Mouse (Mus musculus): ENCODE results near the gene Rprd2. TPM values are rescaled to one million over a fixed set of nuclear protein-coding genes. Genes with fewer than 3 reads are reported as not detected.

The Rprd2 gene
- polyA plus RNA-seq, 1 experiment: 16.4 TPM

DNA sequence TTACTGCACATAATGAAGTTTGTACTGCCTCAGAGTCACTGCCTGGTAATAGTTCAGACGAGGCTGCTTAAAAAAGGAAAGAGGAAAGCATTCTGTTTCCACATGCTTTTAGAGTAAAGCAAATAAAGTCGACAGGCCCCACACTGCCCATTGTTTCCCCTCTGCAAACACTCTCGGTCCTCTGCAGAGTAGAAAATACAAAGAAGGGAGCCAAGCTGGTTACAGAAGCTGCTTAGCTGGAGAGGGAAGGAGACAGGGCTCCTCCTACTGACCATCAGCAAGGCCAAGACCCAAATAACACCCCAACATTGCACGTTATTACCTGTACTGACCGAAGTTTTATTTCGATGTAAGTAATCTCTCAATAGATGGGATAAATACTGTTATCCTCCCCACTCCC, 55.7 kb downstream of the Rprd2 start:
- no peak overlapping the region for H3K27ac ChIP-seq (ENCODE audit: control insufficient read depth, insufficient read depth, low read depth, low read length, poor library complexity)
- no peaks in the 10 kb centered on the region for H3K4me1 ChIP-seq (ENCODE audit: control insufficient read depth, insufficient read depth, low read length)
- TF ChIP-seq POLR2A (IDR thresholded peaks at IDR 0.05; ENCODE audit: borderline replicate concordance, control insufficient read depth, low read depth, low read length) (no peak), CTCF (IDR thresholded peaks at IDR 0.05; ENCODE audit: control insufficient read depth, insufficient read depth, low read length) (no peak)
- no peak overlapping the region for H3K4me3 ChIP-seq (replicated peaks; ENCODE audit: control insufficient read depth, low read depth, low read length)
- WGBS: 79% methylated on average over 6 of the region's 6 CpGs

DNA sequence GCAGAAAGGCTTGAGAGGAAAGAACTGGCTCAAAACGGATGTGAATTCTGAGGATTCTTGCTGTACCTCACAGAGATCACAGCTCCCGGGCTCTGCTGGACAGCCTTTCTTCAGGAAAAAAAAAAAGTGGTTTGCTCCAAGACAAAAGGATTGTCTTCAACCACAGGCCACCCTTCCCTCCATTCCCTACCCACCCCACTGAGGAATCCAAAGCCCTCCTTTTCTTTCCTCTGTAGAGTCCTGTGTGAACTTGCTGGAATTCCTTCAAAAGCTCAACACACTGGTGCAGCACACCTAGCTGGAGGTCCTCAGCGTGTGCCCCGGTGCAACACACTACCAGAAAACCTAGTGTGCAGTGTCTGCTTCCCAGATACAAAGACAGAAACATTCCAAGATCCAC, 56.9 kb downstream of the Rprd2 start:
- Histone ChIP-seq H3K27ac (ENCODE audit: control insufficient read depth, insufficient read depth, low read depth, low read length, poor library complexity) (no peak overlapping the region), H3K4me1 (ENCODE audit: control insufficient read depth, insufficient read depth, low read length) (no peaks in the 10 kb centered on the region), H3K4me3 (replicated peaks; ENCODE audit: control insufficient read depth, low read depth, low read length) (no peak overlapping the region)
- WGBS: 87% methylated on average over 4 of the region's 4 CpGs
- TF ChIP-seq CTCF (IDR thresholded peaks at IDR 0.05; ENCODE audit: control insufficient read depth, insufficient read depth, low read length): no peak
- TF ChIP-seq POLR2A (IDR thresholded peaks at IDR 0.05; ENCODE audit: borderline replicate concordance, control insufficient read depth, low read depth, low read length): no peak

DNA sequence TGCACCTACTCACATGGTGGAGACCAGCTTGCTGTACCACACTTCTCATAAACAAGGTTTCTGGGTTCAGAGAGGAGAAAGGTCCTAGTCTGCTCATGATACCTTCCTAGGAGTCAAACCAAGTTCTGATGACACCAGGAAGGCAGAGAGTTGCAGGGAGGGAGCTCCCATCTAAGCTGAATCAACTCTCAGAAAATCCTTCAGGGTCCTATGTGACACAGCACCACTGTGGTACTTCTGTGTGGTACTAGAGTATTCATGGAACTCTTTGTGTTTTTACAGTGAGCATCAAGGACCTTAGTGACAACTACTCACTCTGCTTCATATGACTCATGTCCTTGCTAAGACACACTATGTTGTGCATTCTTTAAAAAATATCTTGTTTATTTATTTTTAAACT, 58.0 kb downstream of the Rprd2 start:
- H3K4me1 ChIP-seq (ENCODE audit: control insufficient read depth, insufficient read depth, low read length): no peaks in the 10 kb centered on the region
- no peak overlapping the region for H3K4me3 ChIP-seq (replicated peaks; ENCODE audit: control insufficient read depth, low read depth, low read length)
- TF ChIP-seq CTCF (IDR thresholded peaks at IDR 0.05; ENCODE audit: control insufficient read depth, insufficient read depth, low read length): no peak
- no peak for TF ChIP-seq POLR2A (IDR thresholded peaks at IDR 0.05; ENCODE audit: borderline replicate concordance, control insufficient read depth, low read depth, low read length)
- H3K27ac ChIP-seq (ENCODE audit: control insufficient read depth, insufficient read depth, low read depth, low read length, poor library complexity): no peak overlapping the region

DNA sequence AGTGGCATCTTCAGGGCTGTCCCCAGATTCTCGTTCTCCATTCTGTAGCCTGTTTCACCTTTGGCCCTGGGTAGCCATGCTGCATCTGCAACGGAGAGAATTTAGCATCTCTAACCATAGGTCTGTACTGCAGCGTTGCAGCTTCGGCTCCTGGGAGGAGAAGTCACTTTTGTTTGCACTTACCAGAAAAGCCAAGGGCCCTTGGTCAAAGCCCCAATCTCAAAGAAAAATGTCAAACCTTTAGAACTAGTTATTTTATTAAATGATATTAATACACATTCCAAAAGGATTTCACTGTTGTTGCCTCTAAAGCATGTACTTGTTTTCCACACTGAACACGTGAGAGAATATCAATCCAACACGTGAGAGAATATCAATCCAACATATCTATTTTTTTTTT, 58.6 kb downstream of the Rprd2 start, which contains the start of gene Tars2:
Gene Tars2, minus strand, starts transcription at position 101 of the 400 bp plus-strand sequence.
- TF ChIP-seq CTCF (IDR thresholded peaks at IDR 0.05; ENCODE audit: control insufficient read depth, insufficient read depth, low read length) (no peak), POLR2A (IDR thresholded peaks at IDR 0.05; ENCODE audit: borderline replicate concordance, control insufficient read depth, low read depth, low read length) (no peak)
- Histone ChIP-seq H3K4me3 (replicated peaks; ENCODE audit: control insufficient read depth, low read depth, low read length) (no peak within 1 kb of the TSS), H3K27ac (ENCODE audit: control insufficient read depth, insufficient read depth, low read depth, low read length, poor library complexity) (no peak within 1 kb of the TSS), H3K4me1 (ENCODE audit: control insufficient read depth, insufficient read depth, low read length) (no peaks in the 10 kb centered on the region)
- 85% methylated on average over 6 of the region's 6 CpGs for WGBS

DNA sequence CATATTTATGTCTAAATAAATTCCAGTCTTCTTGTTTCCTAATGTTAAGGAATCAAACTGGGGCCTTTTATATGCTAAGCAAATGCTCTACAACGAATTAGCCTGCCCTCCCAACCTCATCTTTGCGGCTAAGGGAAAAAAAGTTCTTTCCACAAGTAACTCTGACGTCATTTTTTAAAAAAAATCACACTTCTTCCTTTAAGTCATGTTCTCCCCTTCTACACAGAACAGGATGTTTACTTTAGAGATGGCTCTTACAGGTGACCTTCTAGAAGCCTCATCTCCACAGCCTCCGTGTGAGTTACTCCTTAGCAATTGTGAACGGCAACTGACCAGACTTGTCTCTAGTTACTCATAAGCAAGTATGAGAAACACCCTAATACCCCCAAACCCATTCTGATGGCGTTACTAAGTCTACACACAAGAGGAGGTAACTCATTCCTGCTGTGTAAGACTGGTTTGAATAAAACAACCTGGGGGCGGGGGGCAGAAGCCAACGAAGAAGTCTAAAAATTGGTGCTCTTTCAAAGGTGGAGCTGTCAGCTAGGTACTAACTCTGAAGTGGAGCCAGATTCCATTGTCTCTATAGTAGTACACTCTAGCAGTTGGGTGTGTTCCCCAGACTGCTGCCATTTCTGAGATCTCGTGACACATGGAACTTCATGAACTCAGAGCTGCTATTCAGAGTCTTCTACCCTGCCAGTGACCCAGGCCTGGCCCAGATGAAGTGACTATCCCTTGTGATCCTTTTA, 60.0 kb downstream of the Rprd2 start:
- no peak for TF ChIP-seq CTCF (IDR thresholded peaks at IDR 0.05; ENCODE audit: control insufficient read depth, insufficient read depth, low read length)
- no peak for TF ChIP-seq POLR2A (IDR thresholded peaks at IDR 0.05; ENCODE audit: borderline replicate concordance, control insufficient read depth, low read depth, low read length)
- WGBS: 46% methylated on average over 9 of the region's 9 CpGs
- H3K4me3 ChIP-seq (replicated peaks; ENCODE audit: control insufficient read depth, low read depth, low read length): no peak overlapping the region
- no peak overlapping the region for H3K27ac ChIP-seq (ENCODE audit: control insufficient read depth, insufficient read depth, low read depth, low read length, poor library complexity)
- no peaks in the 10 kb centered on the region for H3K4me1 ChIP-seq (ENCODE audit: control insufficient read depth, insufficient read depth, low read length)

DNA sequence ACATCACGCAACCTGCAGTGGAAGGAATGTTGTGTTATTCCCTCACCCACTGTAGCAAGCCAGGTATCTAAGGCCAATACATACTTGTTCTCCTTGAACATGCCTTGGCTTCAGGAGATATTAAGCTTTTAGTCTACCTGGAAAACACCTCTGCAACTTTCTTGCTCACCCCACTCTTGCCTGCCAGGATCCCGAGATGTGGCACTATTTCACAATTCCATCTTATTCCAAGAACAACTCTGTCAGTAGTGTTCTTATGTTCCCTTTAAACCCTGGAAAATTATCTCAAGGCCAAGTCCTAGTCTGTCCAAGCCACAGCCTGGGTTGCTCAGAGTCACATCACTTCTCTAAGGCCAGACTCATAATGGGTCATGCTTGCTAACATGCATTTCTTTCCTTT, 61.9 kb downstream of the Rprd2 start:
- WGBS: 70% methylated on average over 2 of the region's 2 CpGs
- Histone ChIP-seq H3K4me1 (ENCODE audit: control insufficient read depth, insufficient read depth, low read length) (no peaks in the 10 kb centered on the region), H3K4me3 (replicated peaks; ENCODE audit: control insufficient read depth, low read depth, low read length) (no peak overlapping the region), H3K27ac (ENCODE audit: control insufficient read depth, insufficient read depth, low read depth, low read length, poor library complexity) (no peak overlapping the region)
- TF ChIP-seq POLR2A (IDR thresholded peaks at IDR 0.05; ENCODE audit: borderline replicate concordance, control insufficient read depth, low read depth, low read length): no peak
- TF ChIP-seq CTCF (IDR thresholded peaks at IDR 0.05; ENCODE audit: control insufficient read depth, insufficient read depth, low read length): no peak

DNA sequence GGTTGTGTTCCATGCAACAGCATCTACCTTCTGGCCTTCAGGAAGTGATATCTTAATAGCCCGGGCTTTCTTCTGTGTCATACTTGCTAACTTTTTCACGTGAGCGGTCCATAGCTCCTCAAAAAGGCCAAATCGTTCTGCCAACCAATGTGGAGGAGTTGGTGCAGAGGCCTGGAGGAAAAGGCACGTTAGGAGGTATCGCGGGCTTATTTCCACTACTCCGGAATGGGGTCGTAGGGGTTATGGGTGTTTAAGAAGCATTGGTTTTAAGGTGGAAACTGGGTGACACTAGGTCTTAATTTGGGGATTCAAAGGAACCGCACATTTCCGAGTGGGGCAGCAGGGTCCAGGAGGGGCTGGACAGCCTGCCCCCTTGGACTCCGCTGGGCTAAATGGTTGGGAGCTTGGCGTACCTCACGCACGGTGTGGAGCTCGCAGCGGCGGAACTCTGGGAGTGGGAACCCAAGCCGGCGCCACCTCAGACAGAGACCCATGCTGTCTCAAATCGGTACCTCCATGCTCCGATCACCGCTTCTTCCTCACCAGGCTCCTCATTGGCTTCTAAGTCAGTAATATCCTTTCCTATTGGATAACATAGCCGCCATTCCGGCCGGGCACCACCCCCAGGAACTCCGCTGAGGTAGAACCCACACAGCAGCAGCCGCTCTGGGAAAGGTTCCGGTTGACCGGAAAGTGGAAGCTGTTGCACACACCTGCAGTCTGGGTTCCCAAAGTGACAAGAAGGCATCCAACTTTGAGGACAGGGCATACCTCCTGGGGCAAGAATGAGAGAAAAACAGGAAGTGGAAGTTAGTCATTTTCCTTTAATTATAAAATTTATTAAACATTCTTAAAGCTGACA, 64.1 kb downstream of the Rprd2 start:
- Histone ChIP-seq H3K4me3 (replicated peaks; ENCODE audit: control insufficient read depth, low read depth, low read length) (peak overlapping the region; percentile 89), H3K4me1 (ENCODE audit: control insufficient read depth, insufficient read depth, low read length) (no peaks in the 10 kb centered on the region), H3K27ac (ENCODE audit: control insufficient read depth, insufficient read depth, low read depth, low read length, poor library complexity) (peak overlapping the region; percentile 36; the same call in 1 of the 2 replicates)
- peak; percentile 62; the same call in 1 of the 2 replicates for TF ChIP-seq POLR2A (IDR thresholded peaks at IDR 0.05; ENCODE audit: borderline replicate concordance, control insufficient read depth, low read depth, low read length)
- no peak for TF ChIP-seq CTCF (IDR thresholded peaks at IDR 0.05; ENCODE audit: control insufficient read depth, insufficient read depth, low read length)
- WGBS: under 1% methylated on average over 30 of the region's 30 CpGs

DNA sequence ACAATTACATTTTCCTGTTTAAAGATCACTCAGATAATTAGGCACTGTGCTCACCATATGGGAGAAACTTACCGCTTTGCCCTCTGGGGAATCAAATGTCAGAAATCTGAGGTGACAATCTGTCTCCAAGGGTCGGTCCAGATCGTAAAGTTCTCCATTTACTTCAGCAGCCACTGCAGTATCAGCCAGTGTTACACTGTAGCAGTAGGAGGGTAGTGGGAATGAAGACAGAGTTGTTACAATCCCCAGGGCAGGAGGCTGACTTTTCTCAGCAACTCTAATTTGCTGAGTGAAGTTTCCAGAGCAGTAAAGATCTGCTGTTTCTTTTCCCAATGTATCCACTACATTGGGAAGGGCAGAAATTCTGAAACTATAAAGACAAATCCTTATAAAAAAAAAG, 65.7 kb downstream of the Rprd2 start:
- H3K4me1 ChIP-seq (ENCODE audit: control insufficient read depth, insufficient read depth, low read length): no peaks in the 10 kb centered on the region
- H3K27ac ChIP-seq (ENCODE audit: control insufficient read depth, insufficient read depth, low read depth, low read length, poor library complexity): no peak overlapping the region
- WGBS: 81% methylated on average over 3 of the region's 3 CpGs
- no peak overlapping the region for H3K4me3 ChIP-seq (replicated peaks; ENCODE audit: control insufficient read depth, low read depth, low read length)
- TF ChIP-seq CTCF (IDR thresholded peaks at IDR 0.05; ENCODE audit: control insufficient read depth, insufficient read depth, low read length) (no peak), POLR2A (IDR thresholded peaks at IDR 0.05; ENCODE audit: borderline replicate concordance, control insufficient read depth, low read depth, low read length) (no peak)
